Mouse (Mus musculus) testis, adult 2 months (tissue): ENCODE measurements around the gene Qk. TPM values are rescaled to one million over a fixed set of nuclear protein-coding genes. Genes with fewer than 3 reads are reported as not detected.

Experiments used
- H3K27ac ChIP-seq: fragments of 200-500 bp; 2 replicates; pipeline ENCODE4 v1.5.1; 2012; ENCODE audit warnings: low read depth, low read length; ENCODE audit not compliant: control insufficient read depth, insufficient read depth
- H3K27me3 ChIP-seq: fragments of 200-500 bp; 2 replicates; pipeline ENCODE4 v1.6.1; 2012; ENCODE audit warnings: mild to moderate bottlenecking, low read length, moderate library complexity; ENCODE audit not compliant: control insufficient read depth, insufficient read depth
- H3K36me3 ChIP-seq: fragments of 200-500 bp; 2 replicates; pipeline ENCODE4 v1.6.1; 2012; ENCODE audit warnings: mild to moderate bottlenecking, low read length; ENCODE audit not compliant: control insufficient read depth, insufficient read depth
- H3K4me1 ChIP-seq: fragments of 200-500 bp; 2 replicates; pipeline ENCODE4 v1.6.1; 2012; ENCODE audit warnings: low read length; ENCODE audit not compliant: control insufficient read depth, insufficient read depth
- H3K4me3 ChIP-seq: fragments of 200-500 bp; 2 replicates; pipeline ENCODE4 v1.5.1; 2012; ENCODE audit warnings: low read depth, mild to moderate bottlenecking, low read length, moderate library complexity, mixed read lengths; ENCODE audit not compliant: control insufficient read depth
- CTCF ChIP-seq: fragments of 200-500 bp; IDR thresholded peaks from 2 replicates; pipeline ENCODE4 v1.5.1; 2012; ENCODE audit warnings: low read depth, mild to moderate bottlenecking, inconsistent platforms, low read length, moderate library complexity; ENCODE audit not compliant: control insufficient read depth, insufficient read depth, insufficient replicate concordance
- POLR2A ChIP-seq: fragments of 200-500 bp; IDR thresholded peaks from 2 replicates; pipeline ENCODE4 v1.6.1; 2012; ENCODE audit warnings: low read depth, mild to moderate bottlenecking, inconsistent platforms, low read length, moderate library complexity; ENCODE audit not compliant: control insufficient read depth
- polyA plus RNA-seq: library from polyadenylated mRNA; depleted of rRNA; stranded (reverse); fragments of >200 nt; gene quantifications from 2 replicates; pipeline ENCODE4 v1.2.3, GENCODE M21; 2012; rRNA removed

The Qk gene
- 173 and 197 TPM in 2 replicates for polyA plus RNA-seq

- peak within 1 kb of the TSS; percentile 91 for H3K4me3 ChIP-seq
- no peaks in the 10 kb centered on the region; the same call in 1 of the 2 replicates for H3K4me1 ChIP-seq
- H3K36me3 ChIP-seq, result no peaks in the 10 kb centered on the region
- peak within 1 kb of the TSS; percentile 98 for H3K27ac ChIP-seq
- no peak; the same call in none of the 2 replicates for TF ChIP-seq POLR2A
- no peak for TF ChIP-seq CTCF
- no peaks in the 10 kb centered on the region for H3K27me3 ChIP-seq
Measured at GRCm38 (mm10) chr17:10319685-10320455, at the start of gene Qk. TSS of gene Qk (minus strand) at chr17:10319854.

GRCm38 (mm10) chr17:10367044-10367443, 47.4 kb upstream of the Qk start:
- Histone ChIP-seq H3K4me1 (no peaks in the 10 kb centered on the region), H3K27ac (no peak overlapping the region), H3K36me3 (no peaks in the 10 kb centered on the region), H3K4me3 (no peak overlapping the region), H3K27me3 (no peaks in the 10 kb centered on the region)
- TF ChIP-seq CTCF (no peak), POLR2A (no peak)

GRCm38 (mm10) chr17:10366577-10366976, 46.9 kb upstream of the Qk start:
- Histone ChIP-seq H3K27me3 (no peaks in the 10 kb centered on the region), H3K27ac (no peak overlapping the region), H3K36me3 (no peaks in the 10 kb centered on the region)

GRCm38 (mm10) chr17:10365501-10366482, 46.1 kb upstream of the Qk start:
- H3K4me3 ChIP-seq, result no peak overlapping the region

More at GRCm38 (mm10) chr17:10366577-10366976, 46.9 kb upstream of the Qk start:
- Histone ChIP-seq H3K4me1 (no peaks in the 10 kb centered on the region), H3K4me3 (no peak overlapping the region)
- TF ChIP-seq POLR2A (no peak), CTCF (no peak)

GRCm38 (mm10) chr17:10363151-10363550, 43.5 kb upstream of the Qk start:
- Histone ChIP-seq H3K27ac (no peak overlapping the region), H3K4me3 (no peak overlapping the region), H3K36me3 (no peaks in the 10 kb centered on the region)

More at GRCm38 (mm10) chr17:10365501-10366482, 46.1 kb upstream of the Qk start:
- no peak overlapping the region for H3K27ac ChIP-seq
- no peaks in the 10 kb centered on the region for H3K36me3 ChIP-seq
- H3K27me3 ChIP-seq, result no peaks in the 10 kb centered on the region
- H3K4me1 ChIP-seq, result no peaks in the 10 kb centered on the region
- no peak for TF ChIP-seq POLR2A
- no peak for TF ChIP-seq CTCF

GRCm38 (mm10) chr17:10361882-10362291, 42.2 kb upstream of the Qk start:
- H3K27me3 ChIP-seq, result no peaks in the 10 kb centered on the region
- H3K4me3 ChIP-seq, result no peak overlapping the region
- no peaks in the 10 kb centered on the region for H3K36me3 ChIP-seq
- no peak overlapping the region for H3K27ac ChIP-seq
- H3K4me1 ChIP-seq, result no peaks in the 10 kb centered on the region
- TF ChIP-seq CTCF, result no peak
- no peak for TF ChIP-seq POLR2A

More at GRCm38 (mm10) chr17:10363151-10363550, 43.5 kb upstream of the Qk start:
- no peak for TF ChIP-seq POLR2A
- no peak for TF ChIP-seq CTCF
- H3K4me1 ChIP-seq, result no peaks in the 10 kb centered on the region
- no peaks in the 10 kb centered on the region for H3K27me3 ChIP-seq

- TF ChIP-seq POLR2A (no peak), CTCF (no peak)
- Histone ChIP-seq H3K36me3 (no peaks in the 10 kb centered on the region), H3K27me3 (no peaks in the 10 kb centered on the region), H3K4me1 (no peaks in the 10 kb centered on the region), H3K27ac (no peak overlapping the region), H3K4me3 (no peak overlapping the region)
Measured at GRCm38 (mm10) chr17:10360738-10361137, 41.1 kb upstream of the Qk start.
